Mouse (Mus musculus): ENCODE results near the gene Dlst. TPM values are rescaled to one million over a fixed set of nuclear protein-coding genes. Genes with fewer than 3 reads are reported as not detected.

Gene Dlst
- polyA plus RNA-seq, 2 experiments: 59.2 to 73.7 TPM

DNA sequence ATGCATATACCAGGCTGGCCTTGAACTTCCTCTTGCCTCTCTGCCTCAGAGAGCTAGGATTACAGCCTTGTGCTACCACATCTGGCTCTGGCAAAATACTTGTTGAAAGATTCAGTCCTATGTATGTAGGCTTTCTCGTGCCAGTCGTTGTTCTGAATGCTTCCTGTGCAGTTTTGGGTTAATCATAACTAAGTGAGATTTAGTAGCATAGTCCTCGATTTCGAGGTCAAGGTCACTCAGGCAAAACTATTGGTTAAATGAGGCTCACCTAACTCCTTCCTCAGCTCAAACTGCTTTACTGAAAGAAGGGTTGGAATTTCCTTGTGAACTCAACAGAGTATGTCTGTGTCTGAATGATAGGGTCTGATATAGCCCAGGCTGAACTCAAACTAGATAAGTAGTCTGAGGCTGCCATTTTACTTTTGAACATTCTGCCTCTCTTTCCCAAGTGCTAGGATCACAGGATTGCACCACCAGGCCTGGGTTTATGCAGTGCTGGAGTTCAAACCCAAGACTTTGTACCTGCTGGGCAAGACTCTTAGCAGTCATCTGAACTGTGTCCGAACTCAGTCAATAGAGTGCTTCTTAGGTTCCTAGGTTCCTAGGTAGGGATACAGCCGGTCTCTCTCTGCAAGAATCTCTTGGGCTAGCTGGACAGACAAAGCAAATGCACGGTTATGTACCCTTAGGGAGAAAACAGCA, 2.1 kb downstream of the Dlst start:
- Histone ChIP-seq H3K4me1 (replicated peaks; ENCODE audit: control insufficient read depth in 2 of 2, insufficient read depth in 2 of 2, low read length in 1 of 2) (peaks cover 32 to 38% of the 10 kb centered on the region in 2 experiments), H3K4me3 (ENCODE audit: insufficient read depth in 1 of 2, low read depth in 2 of 2, low read length in 2 of 2) (peak overlapping the region; percentile 31 to 74), H3K9ac (replicated peaks) (peak overlapping the region; percentile 80), H3K4me2 (ENCODE audit: low read depth) (peak overlapping the region; percentile 98), H3K36me3 (replicated peaks; ENCODE audit: control insufficient read depth, insufficient read depth, low read depth) (peaks cover 19% of the 10 kb centered on the region), H3K9me3 (ENCODE audit: control insufficient read depth, low read length) (no peaks in the 10 kb centered on the region), H3K27ac (peak overlapping the region; percentile 61), H3K27me3 (ENCODE audit: control insufficient read depth, insufficient read depth, low read length) (no peaks in the 10 kb centered on the region)
- 57% methylated on average over 7 of the region's 7 CpGs for WGBS (ENCODE audit: insufficient replicate concordance)
- DNase-seq (ENCODE audit: low read depth in 3 of 3, low spot score in 3 of 3) (peak in 2 of 3 experiments; percentile 30 to 41), ATAC-seq (ENCODE audit: insufficient read depth) (no peak)
- no peak for TF ChIP-seq CTCF (IDR thresholded peaks at IDR 0.05; ENCODE audit: low read depth)
- TF ChIP-seq EP300 (IDR thresholded peaks at IDR 0.05; ENCODE audit: low read depth): peak; percentile 51

DNA sequence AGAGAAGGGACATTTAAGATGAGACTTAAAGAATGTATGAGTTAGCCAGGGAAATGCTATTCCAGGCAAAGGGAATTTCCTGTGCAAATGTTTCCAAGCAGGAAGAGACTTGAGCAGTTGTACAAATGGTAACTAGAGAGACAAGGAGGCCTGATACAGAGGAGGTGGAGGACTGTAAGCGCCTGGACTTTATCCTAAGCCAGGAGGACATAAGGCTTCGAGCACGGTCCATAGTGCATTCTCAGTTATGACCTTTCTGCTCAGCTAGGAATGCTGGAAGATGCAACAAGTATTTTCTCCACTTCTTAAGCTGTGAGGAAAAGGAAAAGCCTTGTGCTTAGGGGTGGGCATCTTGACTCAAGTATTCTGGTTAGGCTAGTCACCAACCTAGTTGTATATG, 2.7 kb downstream of the Dlst start:
- no peak for TF ChIP-seq EP300 (IDR thresholded peaks at IDR 0.05; ENCODE audit: low read depth)
- no peak for TF ChIP-seq CTCF (IDR thresholded peaks at IDR 0.05; ENCODE audit: low read depth)
- peaks cover 21% of the 10 kb centered on the region for H3K36me3 ChIP-seq (replicated peaks; ENCODE audit: control insufficient read depth, insufficient read depth, low read depth)
- H3K27me3 ChIP-seq (ENCODE audit: control insufficient read depth, insufficient read depth, low read length): no peaks in the 10 kb centered on the region
- no peaks in the 10 kb centered on the region for H3K9me3 ChIP-seq (ENCODE audit: control insufficient read depth, low read length)
- ATAC-seq (ENCODE audit: insufficient read depth) (no peak), DNase-seq (ENCODE audit: low read depth in 3 of 3, low spot score in 3 of 3) (no peak)
- peak overlapping the region in 1 of 2 experiments; percentile 74; a peak in 2 of 4 replicates for H3K4me3 ChIP-seq (ENCODE audit: insufficient read depth in 1 of 2, low read depth in 2 of 2, low read length in 2 of 2)
- peaks cover 32 to 38% of the 10 kb centered on the region in 2 experiments for H3K4me1 ChIP-seq (replicated peaks; ENCODE audit: control insufficient read depth in 2 of 2, insufficient read depth in 2 of 2, low read length in 1 of 2)
- peak overlapping the region; percentile 80 for H3K9ac ChIP-seq (replicated peaks)
- H3K4me2 ChIP-seq (ENCODE audit: low read depth): peak overlapping the region; percentile 98
- 83% methylated on average over 3 of the region's 3 CpGs for WGBS (ENCODE audit: insufficient replicate concordance)
- H3K27ac ChIP-seq: peak overlapping the region; percentile 61

DNA sequence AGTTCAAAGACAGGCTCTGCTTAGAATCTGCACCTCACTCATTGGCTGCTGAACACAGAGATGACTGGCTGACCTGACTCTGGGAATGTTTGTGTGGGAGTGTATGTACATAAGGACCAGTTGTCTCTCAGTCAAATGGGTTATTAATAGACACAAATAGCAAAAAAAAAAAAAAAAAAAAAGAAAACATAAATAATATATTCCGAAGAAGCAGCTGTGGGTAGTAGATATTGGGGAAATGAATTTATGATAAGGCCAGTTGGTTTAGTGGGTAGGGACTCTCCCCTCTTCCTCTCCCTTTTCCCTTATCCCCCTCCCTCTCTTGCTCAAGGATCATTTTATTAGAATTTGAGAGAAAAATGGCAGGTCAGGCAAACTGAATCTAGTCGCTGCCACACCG, 3.3 kb downstream of the Dlst start:
- TF ChIP-seq EP300 (IDR thresholded peaks at IDR 0.05; ENCODE audit: low read depth): no peak
- no peak for TF ChIP-seq CTCF (IDR thresholded peaks at IDR 0.05; ENCODE audit: low read depth)
- ATAC-seq (ENCODE audit: insufficient read depth) (no peak), DNase-seq (ENCODE audit: low read depth in 3 of 3, low spot score in 3 of 3) (no peak)
- Histone ChIP-seq H3K9ac (replicated peaks) (no peak overlapping the region; the same call in 1 of the 2 replicates), H3K4me3 (ENCODE audit: insufficient read depth in 1 of 2, low read depth in 2 of 2, low read length in 2 of 2) (no peak overlapping the region), H3K4me2 (ENCODE audit: low read depth) (peak overlapping the region; percentile 98), H3K36me3 (replicated peaks; ENCODE audit: control insufficient read depth, insufficient read depth, low read depth) (peaks cover 27% of the 10 kb centered on the region), H3K9me3 (ENCODE audit: control insufficient read depth, low read length) (no peaks in the 10 kb centered on the region), H3K27me3 (ENCODE audit: control insufficient read depth, insufficient read depth, low read length) (no peaks in the 10 kb centered on the region), H3K4me1 (replicated peaks; ENCODE audit: control insufficient read depth in 2 of 2, insufficient read depth in 2 of 2, low read length in 1 of 2) (peaks cover 32 to 38% of the 10 kb centered on the region in 2 experiments), H3K27ac (no peak overlapping the region)
- 71% methylated on average over 3 of the region's 3 CpGs for WGBS (ENCODE audit: insufficient replicate concordance)

DNA sequence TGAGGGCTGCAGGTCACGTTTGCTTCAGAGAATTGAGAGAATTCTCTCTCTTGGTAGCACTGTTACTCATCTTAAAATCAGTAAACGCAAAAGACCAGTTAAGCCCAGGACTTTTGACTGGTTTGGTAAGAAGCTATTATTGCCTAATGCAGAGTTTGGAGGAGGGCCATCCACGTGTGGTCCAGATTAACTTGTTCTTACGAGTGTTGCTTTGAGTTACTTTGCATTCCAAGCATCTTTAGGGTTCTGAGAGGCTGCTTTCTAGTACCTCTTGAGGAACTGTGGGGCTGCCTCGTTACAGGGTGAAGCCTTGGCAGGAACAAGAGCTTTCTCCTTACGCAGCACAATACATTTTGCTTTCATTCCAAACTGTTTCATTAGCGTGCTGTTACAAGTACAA, 5.0 kb downstream of the Dlst start:
- no peak for ATAC-seq (ENCODE audit: insufficient read depth)
- WGBS (ENCODE audit: insufficient replicate concordance): 78% methylated on average over 7 of the region's 7 CpGs
- H3K36me3 ChIP-seq (replicated peaks; ENCODE audit: control insufficient read depth, insufficient read depth, low read depth): peaks cover 44% of the 10 kb centered on the region
- no peaks in the 10 kb centered on the region for H3K9me3 ChIP-seq (ENCODE audit: control insufficient read depth, low read length)
- peaks cover 25 to 29% of the 10 kb centered on the region in 2 experiments for H3K4me1 ChIP-seq (replicated peaks; ENCODE audit: control insufficient read depth in 2 of 2, insufficient read depth in 2 of 2, low read length in 1 of 2)
- H3K27me3 ChIP-seq (ENCODE audit: control insufficient read depth, insufficient read depth, low read length): no peaks in the 10 kb centered on the region
- H3K4me3 ChIP-seq (ENCODE audit: insufficient read depth in 1 of 2, low read depth in 2 of 2, low read length in 2 of 2): no peak overlapping the region
- DNase-seq (ENCODE audit: low read depth in 3 of 3, low spot score in 3 of 3): no peak
- TF ChIP-seq CTCF (IDR thresholded peaks at IDR 0.05; ENCODE audit: low read depth) (no peak), EP300 (IDR thresholded peaks at IDR 0.05; ENCODE audit: low read depth) (no peak)
- H3K4me2 ChIP-seq (ENCODE audit: low read depth): no peak overlapping the region
- no peak overlapping the region for H3K9ac ChIP-seq (replicated peaks)
- H3K27ac ChIP-seq: no peak overlapping the region

DNA sequence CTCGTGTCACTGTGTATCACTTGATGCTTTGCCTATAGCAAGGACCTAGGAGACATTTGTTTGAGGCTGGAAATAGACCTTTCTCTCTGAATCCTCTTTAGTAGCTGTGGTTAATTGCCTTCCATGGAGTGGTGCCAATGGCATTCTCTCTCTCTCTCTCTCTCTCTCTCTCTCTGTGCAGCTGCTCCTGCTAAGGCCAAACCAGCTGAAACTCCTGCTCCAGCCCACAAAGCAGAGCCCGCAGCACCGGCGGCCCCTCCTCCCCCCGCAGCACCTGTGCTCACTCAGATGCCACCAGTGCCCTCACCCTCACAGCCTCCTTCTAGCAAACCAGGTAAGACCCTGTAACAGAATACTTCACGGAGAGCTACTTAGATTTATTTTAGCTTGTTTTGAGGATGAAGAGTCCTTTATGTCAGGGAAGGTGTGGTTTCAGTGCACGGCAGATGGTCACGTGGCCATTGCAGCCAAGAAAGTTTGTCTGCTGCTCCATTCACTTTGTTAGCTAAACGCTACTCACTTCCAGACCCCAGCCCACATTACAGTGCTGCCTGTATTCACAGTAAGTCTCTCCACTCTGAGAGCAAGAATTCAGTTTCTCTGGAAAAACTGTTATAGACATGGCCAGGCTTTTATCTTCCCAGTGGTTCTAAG, 11.3 kb downstream of the Dlst start:
- Histone ChIP-seq H3K4me2 (ENCODE audit: low read depth) (no peak overlapping the region), H3K27me3 (ENCODE audit: control insufficient read depth, insufficient read depth, low read length) (no peaks in the 10 kb centered on the region), H3K36me3 (replicated peaks; ENCODE audit: control insufficient read depth, insufficient read depth, low read depth) (peaks cover 81% of the 10 kb centered on the region), H3K27ac (no peak overlapping the region), H3K9me3 (ENCODE audit: control insufficient read depth, low read length) (no peaks in the 10 kb centered on the region), H3K9ac (replicated peaks) (no peak overlapping the region), H3K4me3 (ENCODE audit: insufficient read depth in 1 of 2, low read depth in 2 of 2, low read length in 2 of 2) (no peak overlapping the region), H3K4me1 (replicated peaks; ENCODE audit: control insufficient read depth in 2 of 2, insufficient read depth in 2 of 2, low read length in 1 of 2) (no peaks in the 10 kb centered on the region; a peak in 1 of 4 replicates)
- TF ChIP-seq EP300 (IDR thresholded peaks at IDR 0.05; ENCODE audit: low read depth) (no peak), CTCF (IDR thresholded peaks at IDR 0.05; ENCODE audit: low read depth) (no peak)
- DNase-seq (ENCODE audit: low read depth in 3 of 3, low spot score in 3 of 3) (no peak), ATAC-seq (ENCODE audit: insufficient read depth) (no peak)
- 86% methylated on average over 9 of the region's 9 CpGs for WGBS (ENCODE audit: insufficient replicate concordance)
